ENCODE assay signal across 9 mouse cellular contexts in the genomic region with DNA sequence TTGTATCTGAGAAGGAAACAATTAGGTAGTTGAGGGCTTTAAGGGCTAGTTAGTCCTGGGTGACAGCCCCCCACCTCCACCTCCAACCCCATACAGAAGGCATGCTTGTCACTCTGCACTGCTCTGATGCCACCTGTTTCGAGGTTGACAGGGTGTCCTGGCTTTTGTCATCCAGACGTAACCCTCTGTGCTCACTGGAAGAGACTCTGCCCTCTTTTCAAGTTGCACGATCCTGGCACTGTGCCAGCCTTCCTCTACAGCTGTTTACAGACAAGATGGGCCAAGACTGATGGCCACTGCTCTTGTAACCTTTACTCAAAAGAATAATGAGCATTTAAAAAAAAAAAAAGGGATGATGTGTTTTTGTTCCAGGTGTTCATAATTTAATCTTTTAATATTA. TPM values are rescaled to one million over a fixed set of nuclear protein-coding genes. Genes with fewer than 3 reads are reported as not detected.
DNase-seq lines count a peak whose midpoint lies in the region; TF ChIP-seq lines count a peak whose summit lies in the region.
"Had no signal": no experiment of that assay in that cellular context is flagged by ENCODE, and none has a peak within 500 bp of the region (broad histone marks: within the 10 kb centered on the region; RNA-seq: fewer than 3 reads in every experiment).

No protein-coding gene starts in this region.

- H3K4me3 ChIP-seq in MEL (ENCODE audit: control insufficient read depth in 1 of 2, insufficient read depth in 1 of 2, low read depth in 2 of 2, low read length in 2 of 2): no peak overlapping the region
- H3K4me3 ChIP-seq: megakaryocyte, embryonic 14.5 days had no signal

- TF ChIP-seq CTCF in MEL (IDR thresholded peaks at IDR 0.05 in 2 of 3, conservative IDR thresholded peaks at IDR 0.05 in 1 of 3; ENCODE audit: control insufficient read depth in 1 of 3, insufficient read depth in 1 of 3, low read depth in 2 of 3, low read length in 3 of 3, poor library complexity in 1 of 3, severe bottlenecking in 1 of 3): no peak

- TF ChIP-seq EP300 in MEL (IDR thresholded peaks at IDR 0.05; ENCODE audit: low read depth in 1 of 2, low read length in 2 of 2): no peak

- H3K36me3 ChIP-seq in MEL (ENCODE audit: control insufficient read depth in 1 of 2, insufficient read depth in 2 of 2, low read length in 2 of 2): peaks cover 10 to 11% of the 10 kb centered on the region in 2 experiments; a peak in 3 of 4 replicates

- no peak for TF ChIP-seq POLR2A in MEL (IDR thresholded peaks at IDR 0.05; ENCODE audit: control insufficient read depth in 1 of 2, insufficient read depth in 1 of 2, low read depth in 1 of 2, low read length in 2 of 2, poor library complexity in 1 of 2)

- peaks cover 11% of the 10 kb centered on the region for H3K79me2 ChIP-seq in MEL (ENCODE audit: control insufficient read depth, insufficient read depth, low read length, poor library complexity)

- intact Hi-C loops in gastrocnemius, postnatal 14 days (cut with DNase I; ENCODE audit: low total_unique reads): no loop called here
- intact Hi-C loops in left cerebral cortex, postnatal 25 days (cut with DNase I): no loop called here

- H3K27ac ChIP-seq in MEL (ENCODE audit: control insufficient read depth, low read depth, low read length): no peak overlapping the region

- no peak for TF ChIP-seq RAD21 in MEL (IDR thresholded peaks at IDR 0.05; ENCODE audit: low read depth, low read length)

- peaks cover 4 to 9% of the 10 kb centered on the region in 2 experiments for H3K4me1 ChIP-seq in MEL (ENCODE audit: control insufficient read depth in 1 of 2, insufficient read depth in 2 of 2, low read length in 2 of 2)

- no peak overlapping the region for H3K9ac ChIP-seq in MEL (ENCODE audit: control insufficient read depth, low read depth, low read length, poor library complexity, severe bottlenecking)

- peak; percentile 40 for DNase-seq in gastrocnemius, postnatal 14 days
- DNase-seq in gastrocnemius, adult 8-10 months (ENCODE audit: low spot score in 2 of 2): no peak
- DNase-seq in MEL (ENCODE audit: low read depth, low spot score): peak; percentile 36
- DNase-seq in adrenal gland, postnatal 36 days: peak; percentile 53 to 72
- peak; percentile 77 to 80 for DNase-seq in kidney, postnatal 25 days
- no peak for DNase-seq in frontal cortex, adult 2 months (ENCODE audit: extremely low spot score in 1 of 2, low spot score in 1 of 2)
- DNase-seq in left cerebral cortex, postnatal 25 days (ENCODE audit: low spot score in 2 of 2): no peak
- DNase-seq in left cerebral cortex, adult 9 months (ENCODE audit: low spot score in 2 of 2): no peak

- H3K27me3 ChIP-seq in MEL (ENCODE audit: control insufficient read depth in 1 of 2, insufficient read depth in 2 of 2, low read length in 2 of 2): no peaks in the 10 kb centered on the region

- H3K9me3 ChIP-seq in MEL (replicated peaks; ENCODE audit: insufficient read depth, low read length): no peaks in the 10 kb centered on the region
- H3K9me3 ChIP-seq: megakaryocyte, embryonic 14.5 days had no signal

TF ChIP-seq in MEL, 35 proteins besides CTCF, POLR2A, EP300 and RAD21:
- TF ChIP-seq ZMIZ1 (IDR thresholded peaks at IDR 0.05; ENCODE audit: low read depth, low read length) (no peak), ETS1 (IDR thresholded peaks at IDR 0.05; ENCODE audit: low read depth, low read length) (0 out of 2 replicates have a peak, but pooled peaks have one; percentile 12), GATA1 (IDR thresholded peaks at IDR 0.05; ENCODE audit: low read depth, low read length) (no peak)

RNA-seq across cellular contexts. Expression of gene Aifm3, which starts 2.9 kb away (rescaled TPM):
- total RNA-seq in gastrocnemius, postnatal 14 days (2021): under 1 TPM in 1 of 2 experiments, not detected in 1; 0.13 TPM
- under 1 TPM; 0.12 to 0.70 (median 0.28) TPM for total RNA-seq in gastrocnemius, adult 8-10 months (2022)
- 0.23 and 0.29 TPM in 2 replicates for total RNA-seq in MEL (2012; rRNA removed)
- polyA plus RNA-seq in MEL (2012; ENCODE audit: insufficient read depth in 1 of 2, insufficient read length in 2 of 2, low read depth in 1 of 2, low replicate concordance in 2 of 2, missing spikeins in 1 of 2): under 1 TPM in 1 of 2 experiments, not detected in 1; 0.52 TPM
- 1 to 10 TPM; 6.5 to 8.5 TPM for total RNA-seq in adrenal gland, postnatal 36 days (2021)
- 144 and 169 TPM in 2 replicates for polyA plus RNA-seq in frontal cortex, adult 2 months (2012; rRNA removed)
- 100 to 1,000 TPM in 1 of 2 experiments, 10 to 100 TPM in 1; 96.9 to 100 TPM for total RNA-seq in left cerebral cortex, postnatal 25 days (2021)

RNA-seq across cellular contexts. Expression of gene Lztr1, which starts 22.0 kb away (rescaled TPM):
- total RNA-seq in gastrocnemius, postnatal 14 days (2021): 10 to 100 TPM; 19.0 to 22.0 TPM
- 10 to 100 TPM; 20.3 to 26.1 (median 23.5) TPM for total RNA-seq in gastrocnemius, adult 8-10 months (2022)
- 39.5 and 45.1 TPM in 2 replicates for total RNA-seq in MEL (2012; rRNA removed)
- polyA plus RNA-seq in MEL (2012; ENCODE audit: insufficient read depth in 1 of 2, insufficient read length in 2 of 2, low read depth in 1 of 2, low replicate concordance in 2 of 2, missing spikeins in 1 of 2): 10 to 100 TPM in 1 of 2 experiments, not detected in 1; 83.2 TPM
- 10 to 100 TPM; 56.1 to 59.9 TPM for total RNA-seq in adrenal gland, postnatal 36 days (2021)
- 267 and 291 TPM in 2 replicates for polyA plus RNA-seq in frontal cortex, adult 2 months (2012; rRNA removed)
- total RNA-seq in left cerebral cortex, postnatal 25 days (2021): 100 to 1,000 TPM; 149 TPM

RNA-seq across cellular contexts. Expression of gene Crkl, which starts 34.7 kb away (rescaled TPM):
- total RNA-seq in gastrocnemius, postnatal 14 days (2021): 10 to 100 TPM; 21.0 to 21.2 TPM
- total RNA-seq in gastrocnemius, adult 8-10 months (2022): 10 to 100 TPM; 20.9 to 29.2 (median 22.4) TPM
- total RNA-seq in MEL (2012; rRNA removed): 14.9 and 16.2 TPM in 2 replicates
- 100 to 1,000 TPM in 1 of 2 experiments, 10 to 100 TPM in 1; 34.6 to 146 TPM for polyA plus RNA-seq in MEL (2012; ENCODE audit: insufficient read depth in 1 of 2, insufficient read length in 2 of 2, low read depth in 1 of 2, low replicate concordance in 2 of 2, missing spikeins in 1 of 2)
- total RNA-seq in adrenal gland, postnatal 36 days (2021): 10 to 100 TPM; 30.4 to 38.1 TPM
- 23.0 and 23.1 TPM in 2 replicates for polyA plus RNA-seq in frontal cortex, adult 2 months (2012; rRNA removed)
- total RNA-seq in left cerebral cortex, postnatal 25 days (2021): 10 to 100 TPM; 30.9 to 31.0 TPM

RNA-seq across cellular contexts. Expression of gene Thap7, which starts 44.4 kb away (rescaled TPM):
- total RNA-seq in gastrocnemius, postnatal 14 days (2021): 10 to 100 TPM; 10.6 to 12.5 TPM
- total RNA-seq in gastrocnemius, adult 8-10 months (2022): 10 to 100 TPM; 13.7 to 16.0 (median 15.1) TPM
- 53.6 and 65.5 TPM in 2 replicates for total RNA-seq in MEL (2012; rRNA removed)
- polyA plus RNA-seq in MEL (2012; ENCODE audit: insufficient read depth in 1 of 2, insufficient read length in 2 of 2, low read depth in 1 of 2, low replicate concordance in 2 of 2, missing spikeins in 1 of 2): 10 to 100 TPM in 1 of 2 experiments, not detected in 1; 65.4 TPM
- total RNA-seq in adrenal gland, postnatal 36 days (2021): 10 to 100 TPM; 31.4 to 39.4 TPM
- polyA plus RNA-seq in frontal cortex, adult 2 months (2012; rRNA removed): 73.0 and 74.7 TPM in 2 replicates
- 10 to 100 TPM; 43.7 to 45.4 TPM for total RNA-seq in left cerebral cortex, postnatal 25 days (2021)

Comparison
In these comparisons a context has a peak if more than half of its experiments do, and no peak if none do; other contexts are left out.
1. DNase-seq: peak in gastrocnemius, postnatal 14 days (single experiment), MEL (single experiment), adrenal gland, postnatal 36 days (2 of 2) and kidney, postnatal 25 days (2 of 2); none in gastrocnemius, adult 8-10 months (0 of 2), frontal cortex, adult 2 months (0 of 2), left cerebral cortex, postnatal 25 days (0 of 2) and left cerebral cortex, adult 9 months (0 of 2).
2. RNA of gene Aifm3, which starts 2.9 kb away (total RNA-seq): 96.9 to 100 TPM in left cerebral cortex, postnatal 25 days; 6.5 to 8.5 TPM in adrenal gland, postnatal 36 days, 0.12 to 0.70 TPM in gastrocnemius, adult 8-10 months, 0.23 to 0.29 TPM in MEL and 0.13 TPM in gastrocnemius, postnatal 14 days; every median in the first group is over 10 times any median in the second.